Mouse (Mus musculus) erythroblast, embryonic 14.5 days (primary cell): Measurements from ENCODE around the gene Macrod2.

Source experiments
- GATA1 ChIP-seq: IDR thresholded peaks from 2 replicates; pipeline ENCODE4 v1.6.1; 2012; ENCODE audit warnings: low read length, inconsistent platforms, mixed read lengths
- TAL1 ChIP-seq: IDR thresholded peaks from 3 replicates; pipeline ENCODE4 v1.6.1; 2012; ENCODE audit warnings: low read length, inconsistent platforms, mixed read lengths

- no peak for TF ChIP-seq GATA1
- TF ChIP-seq TAL1 = no peak
Observed at GRCm38 (mm10) chr2:141247680-141248079, 852.6 kb downstream of the Macrod2 start.
